Mouse (Mus musculus) naive thymus-derived CD4-positive, alpha-beta T cell, adult 2 months (primary cell): ENCODE data around the gene Vgll4.

Source experiments
- DNase-seq: peaks from one replicate; pipeline ENCODE4 v3.0.0-alpha.2; 2011; ENCODE audit warnings: low read depth

Vgll4 gene

DNA sequence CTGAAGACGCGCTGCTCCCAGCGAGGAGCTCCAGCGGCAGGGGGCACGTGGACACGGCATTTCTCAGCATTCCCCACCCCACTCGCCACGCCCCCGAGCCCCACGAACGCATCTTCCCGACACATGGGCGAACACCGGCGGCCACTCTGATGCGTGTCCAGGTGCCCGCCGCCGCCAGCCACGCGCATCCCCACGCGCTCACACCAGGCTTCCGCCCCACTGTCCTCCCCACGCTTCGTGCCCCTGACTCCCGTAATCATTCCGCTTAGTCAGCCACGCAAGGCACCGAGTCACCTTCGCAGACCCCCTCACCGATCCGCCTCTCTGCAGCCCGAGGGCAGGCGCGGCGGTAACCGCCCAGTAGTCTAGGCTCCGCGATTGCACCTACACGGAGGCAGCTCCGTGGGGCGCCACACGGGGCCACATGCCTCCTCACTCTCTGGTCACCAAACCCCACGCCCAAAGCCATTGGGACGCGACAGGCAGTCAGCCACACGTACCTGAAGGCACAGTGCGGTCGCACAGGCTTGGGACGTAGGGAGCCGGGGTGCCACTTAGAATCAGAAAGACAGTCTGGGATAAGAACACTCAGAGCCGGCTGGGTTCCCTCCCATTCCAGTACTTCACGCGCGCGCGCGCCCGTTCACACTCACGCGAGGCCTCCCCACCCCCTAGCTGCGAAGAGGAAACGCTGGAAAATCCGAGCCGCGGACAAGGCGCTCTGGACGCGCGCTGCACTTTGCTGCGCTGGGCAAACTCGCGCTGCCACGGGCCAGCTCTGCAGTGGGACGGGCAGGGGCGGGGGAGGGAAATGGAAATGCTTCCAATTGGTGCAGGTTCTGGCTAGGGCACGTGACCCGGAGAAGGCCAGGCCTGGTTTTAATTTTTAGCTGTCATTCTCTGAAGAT is at the start of gene Vgll4:
Gene Vgll4 (minus strand): TSS at position 782 of the 908 bp plus-strand sequence.
- peak; percentile 37 for DNase-seq

DNA sequence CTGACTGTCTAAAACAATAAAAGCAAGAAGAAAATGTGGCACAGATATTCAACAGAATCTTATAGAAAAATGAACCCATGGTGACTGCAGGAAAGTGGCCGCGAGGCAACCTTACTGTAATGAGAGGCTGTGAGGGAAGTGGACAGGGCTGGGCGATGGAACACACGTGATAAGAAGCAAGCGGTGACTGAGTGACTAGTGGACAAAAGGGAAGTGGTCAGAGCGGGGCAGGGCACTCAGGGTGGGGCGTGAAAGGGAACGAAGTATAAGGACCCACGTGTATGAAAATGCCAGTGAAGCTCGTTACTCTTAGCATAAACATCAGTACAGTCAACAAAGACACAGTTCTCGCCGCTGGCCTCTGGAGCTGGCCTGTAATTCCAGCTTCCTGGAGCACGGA is 45.7 kb upstream of the Vgll4 start:
- no peak for DNase-seq

DNA sequence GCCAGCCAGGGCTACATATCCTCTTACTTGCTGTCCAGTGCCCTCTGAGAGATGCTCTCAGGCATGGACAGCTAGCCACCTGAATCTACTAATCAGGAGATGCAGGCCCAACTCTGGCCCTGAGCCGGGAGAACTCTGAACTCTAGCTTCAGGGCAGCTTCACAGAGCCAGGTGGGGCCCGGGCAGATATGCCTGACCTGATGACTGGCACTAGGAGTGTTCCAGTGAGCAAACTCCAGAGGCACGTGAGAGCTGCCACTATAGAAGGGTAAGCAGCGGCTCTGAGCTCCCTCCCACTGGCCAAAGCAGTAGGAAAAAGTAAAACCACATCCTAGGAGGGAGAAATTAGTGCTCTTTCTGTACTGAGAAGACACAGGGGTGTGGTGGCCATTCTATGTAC is 43.8 kb upstream of the Vgll4 start:
- no peak for DNase-seq

DNA sequence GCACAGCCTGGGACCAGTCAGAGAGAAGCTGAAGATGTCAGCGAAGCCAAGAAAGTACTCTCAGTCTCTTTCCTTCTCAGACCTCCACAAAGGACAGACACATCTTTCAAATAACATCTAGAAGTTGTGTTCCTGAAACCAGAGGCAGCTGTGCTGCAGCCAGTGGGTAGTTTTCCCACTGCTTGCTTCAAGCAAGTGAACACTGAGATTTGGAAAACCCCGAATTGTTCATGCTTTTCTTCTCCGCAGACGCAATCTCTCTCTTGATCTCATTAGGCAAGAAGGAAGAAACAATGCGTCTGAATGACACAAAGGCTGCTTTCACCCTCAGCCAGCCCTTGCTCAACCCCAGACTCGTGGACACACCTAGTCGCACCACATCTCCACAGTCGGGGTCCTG is 42.0 kb upstream of the Vgll4 start:
- no peak for DNase-seq

DNA sequence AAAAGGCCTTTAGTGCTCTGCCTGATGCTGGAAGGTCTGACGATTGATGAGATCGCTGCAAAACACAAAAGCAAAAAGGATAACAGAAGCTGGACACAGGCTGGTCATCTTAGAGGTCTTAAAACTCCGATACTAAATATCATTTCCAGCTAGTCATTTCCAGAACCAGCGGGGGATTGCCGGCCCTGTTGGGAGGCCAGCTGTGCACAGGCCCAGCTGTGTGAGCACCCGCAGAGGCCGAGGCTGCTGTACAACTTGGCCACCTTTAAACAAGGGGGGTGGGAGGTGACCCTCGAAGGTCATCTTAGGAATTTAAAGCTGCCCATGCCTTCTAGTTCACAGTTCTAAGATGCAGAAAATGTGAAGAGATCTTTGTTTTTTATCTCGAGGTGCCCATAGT is 41.0 kb upstream of the Vgll4 start:
- DNase-seq = no peak

DNA sequence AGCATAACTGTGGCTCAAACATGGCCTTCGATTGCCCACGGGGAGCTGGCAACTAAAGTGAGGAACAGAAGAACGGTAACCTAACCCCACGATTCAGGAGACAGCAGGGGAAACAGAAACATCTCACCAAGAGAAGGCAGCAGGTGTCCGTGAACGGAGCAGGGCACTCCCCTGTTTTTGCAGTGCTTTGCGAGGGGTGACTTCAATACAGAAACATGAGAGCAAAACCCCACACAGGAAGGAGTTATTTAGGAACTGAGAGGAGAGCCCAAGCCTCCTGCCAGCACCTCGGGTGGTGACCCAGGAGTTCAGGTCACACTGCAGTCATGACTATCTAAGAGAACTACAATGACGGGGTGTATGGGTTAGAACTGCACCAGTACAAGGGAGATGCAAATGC is 40.5 kb upstream of the Vgll4 start:
- DNase-seq = no peak

DNA sequence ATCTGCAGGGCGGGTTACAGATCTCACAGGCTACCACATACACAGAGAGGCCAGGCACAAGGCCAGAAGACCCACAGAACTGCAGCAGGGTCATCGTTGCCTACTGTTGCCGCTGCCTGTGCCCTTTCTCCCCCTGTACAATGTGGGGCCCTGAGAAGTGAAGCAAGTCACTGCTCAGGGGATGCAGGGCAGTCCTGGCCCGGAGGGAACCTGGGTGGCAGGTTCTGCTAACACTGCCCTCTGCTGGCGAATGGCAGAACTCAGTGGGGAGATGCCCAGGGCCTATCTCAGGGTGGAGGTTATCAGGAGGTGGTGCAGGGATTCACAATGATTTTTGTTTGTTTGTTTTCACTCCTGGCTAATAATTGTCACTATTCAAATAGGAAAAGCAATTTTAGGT is 37.9 kb upstream of the Vgll4 start:
- peak; percentile 80 for DNase-seq

DNA sequence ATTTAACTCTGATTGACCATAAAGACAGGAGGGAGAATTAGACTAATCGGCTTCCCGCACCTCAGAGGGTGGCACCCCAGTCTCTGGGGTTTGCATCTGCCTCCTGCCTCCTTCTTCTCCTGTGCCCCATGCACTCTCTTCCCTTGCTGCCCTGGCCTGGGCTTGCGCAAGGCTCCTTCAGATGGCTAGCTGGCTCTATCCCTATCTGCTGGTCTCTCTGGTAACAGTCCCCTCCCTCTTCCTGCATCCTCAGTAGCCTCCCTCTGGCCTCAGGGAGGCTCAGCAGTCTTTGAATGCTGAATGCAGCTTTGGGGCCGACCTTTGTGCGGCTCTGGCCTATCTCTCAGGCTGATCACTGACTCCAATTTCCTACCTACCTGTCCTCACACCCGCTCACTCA is 37.2 kb upstream of the Vgll4 start:
- DNase-seq = no peak

DNA sequence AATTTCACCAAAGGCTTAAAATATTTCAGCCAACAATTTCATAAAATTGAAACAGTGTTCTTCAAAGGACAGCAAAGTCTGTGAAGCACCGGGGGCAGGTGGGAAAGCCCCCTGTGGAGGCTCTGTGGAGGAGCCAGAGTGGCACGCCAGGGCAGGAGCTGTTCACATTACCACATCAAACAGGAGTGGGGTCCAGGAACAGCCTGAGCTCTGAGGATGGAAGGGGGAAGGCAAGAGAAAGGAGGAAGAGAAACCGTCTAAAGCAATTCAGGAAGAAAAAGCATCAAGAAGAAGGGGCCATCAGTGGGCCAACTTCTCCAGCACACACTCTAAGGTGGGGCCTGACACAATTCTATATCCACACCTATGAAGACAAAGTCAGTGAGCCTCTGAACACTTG is 36.3 kb upstream of the Vgll4 start:
- no peak for DNase-seq

DNA sequence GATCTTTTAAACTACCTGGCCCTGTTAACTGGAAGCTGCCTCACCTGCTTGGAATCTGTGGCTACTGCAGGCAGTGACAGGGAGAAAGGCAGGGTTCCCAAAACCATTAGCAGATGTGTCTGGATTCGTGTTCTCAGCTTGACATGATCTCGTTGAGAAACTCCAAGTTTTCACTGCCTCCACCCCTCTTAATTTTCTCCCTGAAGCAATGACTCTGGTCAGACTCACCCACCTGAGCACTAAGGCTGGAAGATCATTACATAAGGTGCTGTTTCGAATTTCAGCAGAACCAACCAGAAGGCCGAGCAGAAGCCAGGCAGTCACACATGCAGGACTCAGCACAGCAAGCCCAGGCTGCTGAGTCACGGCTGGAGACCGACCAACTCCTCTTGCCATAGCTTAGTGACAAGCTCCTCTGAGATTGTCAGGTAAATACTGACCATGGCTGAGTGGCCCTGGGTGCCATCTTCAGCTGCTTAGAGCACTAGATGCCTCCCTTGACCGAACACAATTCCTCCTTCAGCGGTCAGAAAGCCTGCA is 35.6 kb upstream of the Vgll4 start:
- DNase-seq = no peak

DNA sequence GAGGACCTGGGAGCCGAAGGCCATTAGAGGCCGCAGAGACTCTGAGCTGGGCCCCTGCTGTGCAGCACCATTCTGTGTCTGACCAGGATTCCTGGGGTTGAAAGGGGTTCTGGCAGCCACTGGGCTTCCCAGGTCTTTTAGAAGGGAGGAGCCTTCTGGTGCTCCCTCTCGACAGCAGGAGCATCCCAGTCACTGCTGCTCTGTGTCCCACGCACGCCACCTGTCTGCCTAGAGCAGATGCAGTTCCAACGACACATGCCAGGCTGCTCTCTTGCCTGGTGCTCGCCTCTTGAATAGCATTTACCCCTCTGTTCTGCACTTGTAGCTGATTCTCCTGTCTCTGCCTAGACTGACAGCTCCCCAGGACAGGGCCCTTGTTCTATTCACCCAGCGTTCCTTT is 34.8 kb upstream of the Vgll4 start:
- no peak for DNase-seq

DNA sequence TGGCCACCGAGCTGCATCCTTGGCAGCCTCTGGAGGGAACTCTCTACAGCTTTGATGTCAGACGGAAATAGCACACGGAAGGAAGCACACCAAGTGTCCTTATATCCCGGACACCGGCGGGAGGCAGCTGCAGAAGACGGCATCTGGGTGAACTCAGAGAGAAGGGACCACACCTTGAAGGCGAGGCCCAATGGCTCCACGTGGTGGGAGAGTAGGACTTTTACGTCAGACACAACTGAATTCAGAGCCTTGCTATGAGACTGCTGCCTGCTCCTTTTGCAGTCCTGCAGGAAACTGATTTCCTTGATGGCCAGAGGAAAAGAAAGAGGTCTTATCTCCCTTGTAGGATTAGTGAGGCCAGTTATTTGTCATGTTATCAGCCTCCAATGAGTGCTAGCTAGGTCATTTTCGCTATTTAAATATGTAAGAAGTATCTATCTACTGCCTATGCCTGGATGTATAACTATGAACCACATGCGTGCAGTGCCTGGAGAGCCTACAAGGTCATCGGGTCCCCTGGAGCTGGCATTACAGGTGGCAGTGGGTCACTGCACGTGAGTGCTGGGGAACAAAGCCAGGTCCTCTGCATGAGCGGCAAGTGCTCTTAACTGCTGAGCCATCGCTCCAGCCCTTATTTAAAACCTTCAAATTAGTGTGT is 28.7 kb upstream of the Vgll4 start:
- DNase-seq = no peak

DNA sequence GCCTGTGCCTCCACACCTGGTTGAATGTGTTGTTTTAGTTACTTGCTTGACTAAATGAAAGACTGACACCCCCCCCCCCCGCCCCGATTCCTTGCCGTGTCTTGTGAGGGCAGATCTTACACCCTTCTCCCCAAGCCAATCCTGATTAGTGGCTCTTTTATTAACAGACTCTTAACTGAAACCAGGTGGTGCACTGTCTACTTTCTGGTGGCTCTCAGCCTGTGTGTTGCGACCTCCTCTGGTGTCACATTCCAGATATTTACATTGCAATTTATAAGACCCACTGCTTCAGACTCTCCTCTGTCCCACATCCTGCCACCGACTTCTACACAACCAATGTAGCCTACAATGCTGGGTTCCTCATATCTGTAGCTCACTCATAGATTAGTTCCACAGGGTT is 27.7 kb upstream of the Vgll4 start:
- DNase-seq = no peak

DNA sequence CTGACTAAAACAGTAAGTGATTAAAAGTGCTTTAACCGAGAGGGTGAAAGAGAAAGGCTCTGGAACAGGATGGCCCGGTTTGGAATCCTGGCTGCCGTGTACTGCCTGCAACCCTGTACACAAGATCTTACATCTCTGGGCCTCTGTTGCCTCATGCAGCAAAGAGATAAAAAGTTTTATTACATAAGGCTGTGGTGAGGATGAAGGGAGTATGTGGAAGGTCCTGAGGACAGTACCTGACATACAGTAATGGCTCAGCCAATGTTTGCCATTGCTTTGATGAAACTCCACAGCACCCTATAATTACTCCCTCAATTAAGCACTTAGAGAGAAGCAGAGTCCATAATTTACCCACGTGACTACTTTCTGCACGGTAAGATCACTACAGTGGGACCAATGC is 27.1 kb upstream of the Vgll4 start:
- DNase-seq = no peak

DNA sequence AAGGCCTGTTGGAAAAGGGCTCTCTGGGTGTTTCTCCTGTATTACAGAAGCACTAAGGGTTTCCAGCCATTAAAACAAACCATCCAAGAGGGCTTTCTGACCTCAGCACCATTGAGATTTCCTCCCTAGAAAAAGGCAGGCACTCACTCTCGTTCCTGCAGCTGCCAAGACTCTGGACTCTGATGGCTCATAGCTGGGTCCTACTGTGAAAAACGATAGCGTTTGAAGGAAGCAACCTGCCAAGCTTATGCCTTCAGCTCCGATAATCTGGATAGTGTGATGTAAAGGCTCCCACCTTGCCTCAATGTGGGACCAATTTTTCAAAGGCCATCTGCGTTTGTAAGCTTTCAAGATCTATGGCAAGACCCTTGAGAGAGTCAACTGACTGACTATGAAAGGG is 24.3 kb upstream of the Vgll4 start:
- no peak for DNase-seq

DNA sequence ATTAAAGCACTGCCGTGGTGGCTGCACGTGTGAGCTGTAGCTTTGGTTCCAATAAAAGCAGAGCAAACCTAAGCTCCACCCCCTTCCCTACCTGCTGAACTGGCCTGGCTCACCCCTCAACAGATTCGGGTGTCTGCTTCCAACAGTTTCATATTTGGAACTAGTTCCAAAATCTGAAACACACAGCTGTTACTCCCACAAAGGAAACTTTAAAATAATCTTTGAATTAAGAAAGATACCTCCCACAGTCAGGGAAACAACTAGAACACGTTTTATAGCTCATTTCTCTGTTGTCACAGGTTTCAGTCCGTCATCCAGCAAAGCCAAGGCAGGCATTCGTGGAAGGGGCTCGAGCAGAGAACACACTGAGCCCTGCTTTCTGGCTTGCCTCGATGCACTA is 23.9 kb upstream of the Vgll4 start:
- no peak for DNase-seq

DNA sequence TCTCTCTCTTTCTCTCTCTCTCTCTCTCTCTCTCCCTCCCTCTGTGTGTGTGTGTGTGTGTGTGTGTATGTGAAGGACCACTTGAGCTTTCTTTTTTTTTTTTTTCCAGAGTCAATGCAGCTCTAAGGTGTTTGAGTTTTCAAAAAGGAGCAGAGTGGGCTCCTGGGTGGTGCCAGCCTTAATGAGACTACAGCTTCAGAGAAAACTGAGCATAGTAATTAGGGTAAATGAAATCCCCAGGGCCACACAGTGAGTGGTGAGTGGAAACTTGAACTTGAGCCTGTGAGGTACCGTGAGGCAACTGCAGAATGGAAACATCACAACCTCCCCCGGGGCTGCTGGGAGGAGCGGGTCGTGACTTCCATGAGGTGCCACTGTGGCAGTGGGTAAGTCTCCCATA is 22.1 kb upstream of the Vgll4 start:
- no peak for DNase-seq

DNA sequence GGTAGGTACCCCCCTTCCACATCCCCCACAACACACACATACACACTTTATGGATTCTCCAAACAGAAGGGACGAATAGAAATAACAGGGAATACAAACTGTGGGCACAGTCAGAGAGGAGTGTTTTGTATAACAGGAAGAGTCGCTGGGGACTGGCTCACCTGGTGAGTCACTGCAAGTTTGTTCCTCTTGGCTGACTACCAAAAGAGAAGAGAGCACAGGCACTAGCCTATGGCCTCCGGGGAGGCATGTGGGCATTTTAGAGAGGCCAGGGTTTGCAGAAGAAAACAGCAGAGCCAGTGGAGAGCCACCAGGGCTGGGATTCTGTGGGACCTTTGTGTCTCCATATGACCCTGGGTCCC is 18.8 kb upstream of the Vgll4 start:
- DNase-seq = no peak

DNA sequence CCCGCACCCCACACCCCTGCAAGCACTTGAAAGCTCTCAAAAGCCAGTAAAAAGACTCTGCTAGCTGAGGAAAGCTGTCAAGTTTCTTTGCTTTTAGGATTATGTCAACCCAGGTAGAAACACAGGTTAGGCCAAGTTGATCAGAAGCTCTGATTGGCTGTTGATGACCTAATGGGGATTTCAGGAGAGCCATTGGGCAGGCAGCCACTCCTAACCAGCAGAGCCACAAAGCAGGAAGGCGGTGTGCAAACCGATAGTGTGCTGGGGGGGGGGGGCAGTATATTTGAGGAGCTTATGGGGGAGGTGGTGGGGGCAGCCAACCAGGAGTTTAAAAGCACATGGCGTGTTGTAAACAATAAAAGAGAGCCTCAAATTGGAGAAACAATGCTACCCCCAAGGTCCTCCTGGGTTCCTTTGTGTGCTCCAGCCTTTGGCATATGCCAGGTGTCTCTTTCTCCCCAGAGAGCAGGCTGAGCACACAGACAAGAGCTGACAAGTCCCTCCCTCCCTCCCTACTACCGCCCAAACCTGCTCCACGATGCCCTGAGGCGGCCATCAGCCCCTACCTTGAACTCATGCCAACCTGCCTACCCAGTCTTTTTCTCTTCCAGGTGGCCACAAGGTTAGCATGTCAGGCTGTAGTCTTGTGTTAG is 18.3 kb upstream of the Vgll4 start:
- DNase-seq = no peak

DNA sequence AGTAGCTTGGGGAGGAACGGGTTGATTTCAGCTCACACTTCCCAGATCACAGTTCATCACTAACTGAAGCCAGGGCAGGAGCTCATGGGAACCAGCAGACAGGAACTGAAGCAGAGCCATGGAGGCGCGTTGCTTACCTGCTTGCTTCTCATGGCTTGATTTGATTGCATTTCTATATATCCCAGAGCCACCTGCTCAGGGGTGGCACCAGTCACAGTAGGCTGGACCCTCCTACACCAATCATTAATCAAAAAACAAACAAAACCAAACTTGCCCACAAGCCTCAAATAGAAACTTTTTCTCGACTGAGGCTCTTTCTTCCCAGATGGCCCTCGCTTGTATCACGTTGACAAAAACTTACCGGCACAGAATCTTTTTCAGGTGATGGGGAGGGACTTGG is 12.9 kb upstream of the Vgll4 start:
- no peak for DNase-seq

DNA sequence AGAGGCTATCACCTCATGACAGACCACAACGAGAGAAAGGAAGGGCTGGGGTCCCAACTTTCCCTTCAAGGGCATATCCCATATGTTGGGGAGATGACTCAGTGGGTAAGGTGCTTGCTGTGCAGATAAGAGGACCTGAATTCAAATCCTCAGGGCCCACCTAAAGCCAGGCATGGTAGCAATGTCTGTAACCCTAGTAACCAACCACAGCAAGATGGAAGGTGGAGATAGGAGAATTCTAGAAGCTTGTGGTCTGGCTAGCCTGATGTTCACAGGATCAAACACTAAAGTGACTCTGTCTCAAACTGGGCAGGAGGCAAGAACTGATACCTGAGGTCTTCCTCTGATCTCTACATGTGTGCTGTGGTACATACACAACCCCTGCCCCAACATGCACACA is 9.9 kb upstream of the Vgll4 start:
- DNase-seq = no peak

DNA sequence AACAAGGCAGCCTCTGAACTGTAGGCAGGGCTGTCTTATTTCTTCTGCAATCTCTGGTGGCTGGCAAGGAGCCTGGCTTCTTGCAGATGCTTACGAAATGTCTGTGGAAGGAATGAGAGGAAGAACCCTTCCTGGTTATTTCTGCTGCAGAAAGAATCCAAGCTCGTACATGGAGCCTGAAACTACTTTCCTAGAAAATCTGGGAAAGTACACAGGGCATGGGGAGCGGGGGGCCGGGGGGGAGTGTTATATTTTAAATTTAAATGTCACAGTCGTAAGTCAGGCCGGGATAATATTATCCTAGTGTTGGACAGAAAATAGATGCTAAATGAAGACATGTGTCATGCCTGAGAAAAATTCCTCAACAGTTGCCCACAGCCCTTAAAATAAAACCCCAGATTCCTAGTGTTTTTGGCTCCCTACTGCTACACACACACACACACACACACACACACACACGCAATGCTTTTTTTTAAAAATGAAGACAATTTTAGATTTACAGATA is 7.2 kb upstream of the Vgll4 start:
- no peak for DNase-seq

DNA sequence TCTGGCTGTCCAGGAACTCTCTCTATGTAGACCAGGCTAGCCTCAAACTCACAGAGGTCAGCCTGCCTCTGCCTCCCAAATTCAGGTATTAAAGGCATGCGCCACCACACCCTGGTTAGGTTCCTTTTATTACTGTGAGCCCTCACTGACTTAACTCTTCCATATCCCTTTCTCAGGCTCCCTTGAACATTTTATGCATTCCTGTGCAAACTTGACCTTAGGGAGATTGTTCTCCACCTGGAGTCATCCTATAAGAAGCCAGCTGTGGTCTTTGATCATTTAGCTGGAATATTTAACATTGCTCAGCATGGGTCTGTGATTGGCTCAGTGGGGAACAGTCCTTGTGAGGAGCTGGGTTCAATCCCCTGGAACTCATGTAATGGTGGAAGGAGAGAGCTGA is 4.5 kb upstream of the Vgll4 start:
- no peak for DNase-seq
